Comparison of ENCODE assay signal across 9 mouse cellular contexts in the genomic region with DNA sequence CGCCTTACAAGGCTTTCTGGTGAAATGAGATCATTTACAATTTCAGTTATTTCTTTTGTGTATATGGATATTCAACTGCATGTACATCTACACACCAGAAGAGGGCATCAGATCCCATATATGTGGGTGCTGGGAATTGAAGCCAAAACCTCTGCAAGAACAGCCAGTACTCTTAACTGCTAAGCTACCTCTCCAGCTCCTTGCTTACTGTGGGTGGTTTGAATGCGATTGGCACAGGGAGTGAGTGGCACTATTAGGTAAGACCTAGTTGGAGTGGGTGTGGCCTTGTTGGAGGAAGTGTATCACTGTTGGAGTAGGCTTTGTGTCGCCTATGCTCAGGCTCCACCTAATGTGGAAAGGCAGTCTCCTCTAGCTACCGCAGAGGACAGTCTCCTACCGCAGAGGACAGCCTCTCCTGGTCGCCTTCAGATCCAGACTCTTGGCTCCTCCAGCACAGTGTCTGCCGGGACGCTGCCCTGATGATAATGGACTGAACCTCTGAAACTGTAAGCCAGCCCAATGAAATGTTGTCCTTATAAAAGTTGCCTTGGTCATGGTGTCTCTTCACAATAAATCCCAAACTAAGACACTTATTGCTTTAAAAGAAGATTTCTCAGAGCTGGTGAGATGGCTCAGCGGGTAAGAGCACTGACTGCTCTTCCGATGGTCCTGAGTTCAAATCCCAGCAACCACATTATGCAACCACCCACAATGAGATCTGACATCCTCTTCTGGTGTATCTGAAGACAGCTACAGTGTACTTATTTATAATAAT. TPM values are rescaled to one million over a fixed set of nuclear protein-coding genes. Genes with fewer than 3 reads are reported as not detected.
DNase-seq lines count a peak whose midpoint lies in the region; ATAC-seq and TF ChIP-seq lines count a peak whose summit lies in the region.
"Had no signal": no experiment of that assay in that cellular context is flagged by ENCODE, and none has a peak within 500 bp of the region (broad histone marks: within the 10 kb centered on the region; RNA-seq: fewer than 3 reads in every experiment).

No protein-coding gene starts in this region.

- no peak overlapping the region for H3K4me2 ChIP-seq in forebrain, embryonic 11.5 days (ENCODE audit: low read depth, low read length, severe bottlenecking)
- H3K4me2 ChIP-seq in forebrain, embryonic 16.5 days (ENCODE audit: low read length), result no peak overlapping the region
- peak overlapping the region; percentile 81 for H3K4me2 ChIP-seq in liver, embryonic 15.5 days
- H3K4me2 ChIP-seq: forebrain, embryonic 13.5 days had no signal

- no peak for TF ChIP-seq POLR2A in small intestine, adult 2 months (IDR thresholded peaks at IDR 0.05; ENCODE audit: low read depth, low read length)

- no peaks in the 10 kb centered on the region for H3K36me3 ChIP-seq in forebrain, embryonic 11.5 days (ENCODE audit: control insufficient read depth, insufficient read depth, low read length)
- H3K36me3 ChIP-seq in forebrain, embryonic 16.5 days (ENCODE audit: control insufficient read depth, insufficient read depth), result no peaks in the 10 kb centered on the region
- H3K36me3 ChIP-seq in liver, embryonic 15.5 days (replicated peaks), result peaks cover 2% of the 10 kb centered on the region; the same call in 1 of the 2 replicates
- H3K36me3 ChIP-seq in small intestine, adult 2 months (ENCODE audit: control insufficient read depth, insufficient read depth, low read length), result 0 out of 2 replicates have a peak, but pooled peaks cover 2% of the 10 kb centered on the region

- H3K27me3 ChIP-seq in forebrain, embryonic 11.5 days (ENCODE audit: control insufficient read depth, insufficient read depth, low read length), result no peaks in the 10 kb centered on the region
- H3K27me3 ChIP-seq in forebrain, embryonic 16.5 days (replicated peaks; ENCODE audit: control insufficient read depth, insufficient read depth, low read length), result no peaks in the 10 kb centered on the region
- H3K27me3 ChIP-seq in liver, embryonic 15.5 days, result no peaks in the 10 kb centered on the region
- no peaks in the 10 kb centered on the region for H3K27me3 ChIP-seq in small intestine, adult 2 months (ENCODE audit: control insufficient read depth, insufficient read depth, low read length)
- H3K27me3 ChIP-seq: forebrain, embryonic 13.5 days had no signal

- intact Hi-C loops in left cerebral cortex, adult 2 months (cut with DNase I), result loop anchor here (5.0 kb wide), 1 partner anchor 228 kb away; no protein-coding TSS in a partner anchor

- peak; percentile 36 for TF ChIP-seq CTCF in left cerebral cortex, adult 2 months (IDR thresholded peaks at IDR 0.05)
- no peak for TF ChIP-seq CTCF in small intestine, adult 2 months (IDR thresholded peaks at IDR 0.05; ENCODE audit: extremely low read depth, insufficient read length, insufficient replicate concordance, low read depth, low read length)

- 92% methylated on average over 10 of the region's 10 CpGs for WGBS in forebrain, embryonic 11.5 days
- WGBS in forebrain, embryonic 16.5 days, result 96% methylated on average over 10 of the region's 10 CpGs
- WGBS in liver, embryonic 15.5 days (ENCODE audit: insufficient replicate concordance), result 71% methylated on average over 10 of the region's 10 CpGs
- 75% methylated on average over 10 of the region's 10 CpGs for WGBS in small intestine, adult 2 months

- DNase-seq in forebrain, embryonic 11.5 days (ENCODE audit: low spot score), result peak; percentile 49
- no peak for DNase-seq in left cerebral cortex, adult 2 months (ENCODE audit: extremely low spot score in 1 of 2, low spot score in 2 of 2)
- DNase-seq in left cerebral cortex, adult 9 months (ENCODE audit: low spot score in 2 of 2), result no peak
- no peak for DNase-seq in frontal cortex, postnatal 25 days (ENCODE audit: low spot score in 2 of 2)
- no peak for DNase-seq in neural tube, embryonic 10.5 days (ENCODE audit: extremely low spot score, low spot score)

- no peak overlapping the region for H3K9ac ChIP-seq in forebrain, embryonic 11.5 days (ENCODE audit: low read length)
- H3K9ac ChIP-seq in forebrain, embryonic 16.5 days (replicated peaks; ENCODE audit: low read depth, low read length), result no peak overlapping the region
- no peak overlapping the region for H3K9ac ChIP-seq in liver, embryonic 15.5 days
- H3K9ac ChIP-seq: forebrain, embryonic 13.5 days had no signal

- peaks cover 5% of the 10 kb centered on the region; the same call in 1 of the 2 replicates for H3K4me1 ChIP-seq in forebrain, embryonic 11.5 days (replicated peaks; ENCODE audit: control insufficient read depth, insufficient read depth, low read length)
- peaks cover 13% of the 10 kb centered on the region for H3K4me1 ChIP-seq in forebrain, embryonic 16.5 days (replicated peaks; ENCODE audit: control insufficient read depth, insufficient read depth, low read length)
- H3K4me1 ChIP-seq in liver, embryonic 15.5 days (replicated peaks), result peaks cover 38% of the 10 kb centered on the region
- peaks cover 8% of the 10 kb centered on the region; the same call in 1 of the 2 replicates for H3K4me1 ChIP-seq in small intestine, adult 2 months (ENCODE audit: control insufficient read depth, insufficient read depth, insufficient read length, low read length)

- H3K9me3 ChIP-seq in forebrain, embryonic 11.5 days (ENCODE audit: control insufficient read depth, low read length), result no peaks in the 10 kb centered on the region
- H3K9me3 ChIP-seq in forebrain, embryonic 16.5 days (ENCODE audit: control insufficient read depth, low read length), result no peaks in the 10 kb centered on the region
- no peaks in the 10 kb centered on the region for H3K9me3 ChIP-seq in liver, embryonic 15.5 days (replicated peaks)
- H3K9me3 ChIP-seq: forebrain, embryonic 13.5 days had no signal

- H3K27ac ChIP-seq in forebrain, embryonic 11.5 days (ENCODE audit: low read depth, low read length), result no peak overlapping the region
- H3K27ac ChIP-seq in forebrain, embryonic 16.5 days (ENCODE audit: low read length), result no peak overlapping the region
- no peak overlapping the region for H3K27ac ChIP-seq in left cerebral cortex, adult 2 months
- H3K27ac ChIP-seq in liver, embryonic 15.5 days (replicated peaks), result peak overlapping the region; percentile 98
- 0 out of 2 replicates have a peak overlapping the region, but pooled peaks have one; percentile 84 for H3K27ac ChIP-seq in small intestine, adult 2 months (ENCODE audit: insufficient read depth, low read depth, low read length)
- H3K27ac ChIP-seq: forebrain, embryonic 13.5 days had no signal

- no peak for ATAC-seq in forebrain, embryonic 11.5 days (replicated peaks; ENCODE audit: low FRiP score)
- no peak for ATAC-seq in forebrain, embryonic 16.5 days
- ATAC-seq in liver, embryonic 15.5 days (ENCODE audit: insufficient read depth), result no peak
- ATAC-seq: forebrain, embryonic 13.5 days had no signal

- no peak overlapping the region for H3K4me3 ChIP-seq in forebrain, embryonic 11.5 days (ENCODE audit: low read depth, low read length)
- no peak overlapping the region for H3K4me3 ChIP-seq in forebrain, embryonic 16.5 days (replicated peaks; ENCODE audit: low read length)
- no peak overlapping the region for H3K4me3 ChIP-seq in left cerebral cortex, adult 2 months
- no peak overlapping the region for H3K4me3 ChIP-seq in liver, embryonic 15.5 days (replicated peaks)
- no peak overlapping the region for H3K4me3 ChIP-seq in small intestine, adult 2 months (ENCODE audit: low read depth, low read length)
- H3K4me3 ChIP-seq: forebrain, embryonic 13.5 days had no signal

RNA-seq across cellular contexts. Expression of gene Myl12a, which starts 1.7 kb away (rescaled TPM):
- polyA plus RNA-seq in forebrain, embryonic 11.5 days (2014; fragmentation: Nextera tagmentation; extraction: Ambion mirVana), result 372 and 395 TPM in 2 replicates
- polyA plus RNA-seq in forebrain, embryonic 16.5 days (2015; fragmentation: Nextera tagmentation; extraction: Ambion mirVana), result 110 and 142 TPM in 2 replicates
- 10 to 100 TPM; 39.0 to 43.4 TPM for total RNA-seq in left cerebral cortex, adult 2 months (2021)
- polyA plus RNA-seq in liver, embryonic 15.5 days (2015; fragmentation: Nextera tagmentation; extraction: Ambion mirVana), result 172 and 186 TPM in 2 replicates
- polyA plus RNA-seq in small intestine, adult 2 months (2012; rRNA removed), result 28.8 and 52.7 TPM in 2 replicates

RNA-seq across cellular contexts. Expression of gene Myom1, which starts 1.9 kb away (rescaled TPM):
- 2.8 and 4.0 TPM in 2 replicates for polyA plus RNA-seq in forebrain, embryonic 11.5 days (2014; fragmentation: Nextera tagmentation; extraction: Ambion mirVana)
- polyA plus RNA-seq in forebrain, embryonic 16.5 days (2015; fragmentation: Nextera tagmentation; extraction: Ambion mirVana), result 0.77 and 1.3 TPM in 2 replicates
- 1 to 10 TPM; 1.6 to 2.2 TPM for total RNA-seq in left cerebral cortex, adult 2 months (2021)
- 1.3 and 2.6 TPM in 2 replicates for polyA plus RNA-seq in liver, embryonic 15.5 days (2015; fragmentation: Nextera tagmentation; extraction: Ambion mirVana)
- polyA plus RNA-seq in small intestine, adult 2 months (2012; rRNA removed), result 2.8 and 3.1 TPM in 2 replicates

Comparison
In these comparisons a context has a peak if more than half of its experiments do, and no peak if none do; other contexts are left out.
1. H3K27ac ChIP-seq: peak in liver, embryonic 15.5 days (single experiment) and small intestine, adult 2 months (single experiment); none in forebrain, embryonic 11.5 days (single experiment), forebrain, embryonic 16.5 days (single experiment) and left cerebral cortex, adult 2 months (single experiment).